Mouse (Mus musculus) lung, adult 2 months (tissue): ENCODE data around the gene Tcf23.

Experiments
- CTCF ChIP-seq: fragments of 200-500 bp; IDR thresholded peaks from 2 replicates; pipeline ENCODE4 v1.5.1; 2011; ENCODE audit warnings: mild to moderate bottlenecking, low read length, control low read depth; ENCODE audit not compliant: insufficient read depth
- POLR2A ChIP-seq: fragments of 200-500 bp; IDR thresholded peaks from 2 replicates; pipeline ENCODE4 v1.6.1; 2011; ENCODE audit warnings: low read depth, mild to moderate bottlenecking, control low read depth, low read length, borderline replicate concordance; ENCODE audit errors: extremely low read depth

- TF ChIP-seq POLR2A (no peak), CTCF (no peak)
Observed at GRCm38 (mm10) chr5:30952551-30952950, 15.9 kb upstream of the Tcf23 start.
